Mouse (Mus musculus) stomach, postnatal 0 days (tissue): ENCODE measurements around the gene Clec2h. TPM values are rescaled to one million over a fixed set of nuclear protein-coding genes. Genes with fewer than 3 reads are reported as not detected.

Experiments
- ATAC-seq: fragments of 200-750 bp; cut with Nextera tagmentation; 2 replicates; pipeline ENCODE4 v1.8.0; 2017; ENCODE audit not compliant: low FRiP score, low TSS enrichment
- DNase-seq: peaks from one replicate; pipeline ENCODE4 v3.0.0-alpha.2; 2016; ENCODE audit warnings: low spot score
- H3K27ac ChIP-seq: fragments of 300-500 bp; sonication (generic); replicated peaks from 2 replicates; pipeline ENCODE4 v1.5.1; 2014; ENCODE audit warnings: mild to moderate bottlenecking, control low read depth
- H3K27me3 ChIP-seq: fragments of 300-500 bp; sonication (generic); 2 replicates; pipeline ENCODE4 v1.6.1; 2014; ENCODE audit warnings: low read length; ENCODE audit not compliant: control insufficient read depth, insufficient read depth
- H3K36me3 ChIP-seq: fragments of 300-500 bp; sonication (generic); 2 replicates; pipeline ENCODE4 v1.6.1; 2014; ENCODE audit warnings: low read length, mixed read lengths; ENCODE audit not compliant: control insufficient read depth, insufficient read depth
- H3K4me1 ChIP-seq: fragments of 300-500 bp; sonication (generic); replicated peaks from 2 replicates; pipeline ENCODE4 v1.6.1; 2014; ENCODE audit warnings: antibody characterized with exemption; ENCODE audit not compliant: control insufficient read depth, insufficient read depth
- H3K4me2 ChIP-seq: fragments of 300-500 bp; sonication (generic); replicated peaks from 2 replicates; pipeline ENCODE4 v1.6.1; 2014; ENCODE audit warnings: low read depth, mild to moderate bottlenecking, control low read depth, moderate library complexity
- H3K4me3 ChIP-seq: fragments of 300-500 bp; sonication (generic); 2 replicates; pipeline ENCODE4 v1.5.1; 2014; ENCODE audit warnings: low read depth, low read length, control low read depth
- H3K9ac ChIP-seq: fragments of 300-500 bp; sonication (generic); 2 replicates; pipeline ENCODE4 v1.6.1; 2014; ENCODE audit warnings: mild to moderate bottlenecking, low read length, control low read depth, mixed read lengths
- H3K9me3 ChIP-seq: fragments of 300-500 bp; sonication (generic); 2 replicates; pipeline ENCODE4 v1.6.1; 2016; ENCODE audit warnings: low read length; ENCODE audit not compliant: control insufficient read depth
- CTCF ChIP-seq: IDR thresholded peaks from 2 replicates; pipeline ENCODE4 v1.5.1; 2016; ENCODE audit warnings: antibody characterized with exemption, low read depth, mild to moderate bottlenecking, moderate library complexity
- EP300 ChIP-seq: optimal IDR thresholded peaks from 2 replicates; pipeline ENCODE3; 2016; ENCODE audit warnings: antibody characterized with exemption
- WGBS: fragments of 180-500 bp; shearing (Covaris S2); extraction: QIAGEN DNeasy Blood & Tissue Kit; methylation state at CpG from one replicate; pipeline ENCODE4 v1.1.7; 2014; 5-methylcytosine and 5-hydroxymethylcytosine counted together
- polyA plus RNA-seq: library from polyadenylated mRNA; unstranded; fragments of >200 nt; fragmentation: Nextera tagmentation; extraction: Ambion mirVana; gene quantifications from 2 replicates; pipeline ENCODE4 v1.2.1, GENCODE M21; 2015

Clec2h gene
- polyA plus RNA-seq, 1 experiment from 2014 or later = 0.12 TPM

GRCm38 (mm10) chr6:128701691-128702090 is 39.5 kb downstream of the Clec2h start:
- H3K4me3 ChIP-seq = no peak overlapping the region

GRCm38 (mm10) chr6:128722959-128723358 is 60.8 kb downstream of the Clec2h start, which contains the start of gene Klrb1:
Gene Klrb1 (minus strand): TSS chr6:128723059.
- Histone ChIP-seq H3K27ac (no peak within 1 kb of the TSS), H3K27me3 (no peaks in the 10 kb centered on the region), H3K9me3 (no peaks in the 10 kb centered on the region), H3K4me1 (no peaks in the 10 kb centered on the region), H3K9ac (no peak within 1 kb of the TSS), H3K4me2 (no peak within 1 kb of the TSS), H3K4me3 (no peak within 1 kb of the TSS), H3K36me3 (no peaks in the 10 kb centered on the region)
- TF ChIP-seq EP300 (no peak), CTCF (no peak)
- WGBS = 78% methylated on average over 4 of the region's 4 CpGs
- DNase-seq = no peak
- no peak for ATAC-seq

More at GRCm38 (mm10) chr6:128701691-128702090, 39.5 kb downstream of the Clec2h start:
- Histone ChIP-seq H3K27ac (no peak overlapping the region), H3K9ac (no peak overlapping the region), H3K4me2 (no peak overlapping the region), H3K9me3 (no peaks in the 10 kb centered on the region), H3K27me3 (no peaks in the 10 kb centered on the region), H3K4me1 (no peaks in the 10 kb centered on the region), H3K36me3 (no peaks in the 10 kb centered on the region)
- DNase-seq = no peak
- ATAC-seq = no peak
- WGBS = 83% methylated on average over 3 of the region's 3 CpGs
- no peak for TF ChIP-seq EP300
- no peak for TF ChIP-seq CTCF

Other genes with a start within 250 kb of the Clec2h start
- 13.6 and 14.8 TPM in 2 replicates for gene Itfg2, start 237.5 kb upstream of the Clec2h start, polyA plus RNA-seq
- gene Fkbp4, start 223.7 kb upstream of the Clec2h start, polyA plus RNA-seq = 180 TPM in 2 replicates
- 1.5 and 3.1 TPM in 2 replicates for gene Pzp, start 135.7 kb upstream of the Clec2h start, polyA plus RNA-seq
- 3.1 TPM in 2 replicates for gene A2ml1, start 80.8 kb upstream of the Clec2h start, polyA plus RNA-seq
- not detected in 2 replicates for gene Klrb1a, start 38.9 kb upstream of the Clec2h start, polyA plus RNA-seq
- gene Klrb1, start 60.7 kb downstream of the Clec2h start, polyA plus RNA-seq = not detected in 2 replicates
- 0.07 and 0.18 TPM in 2 replicates for gene Klrb1c, start 126.8 kb downstream of the Clec2h start, polyA plus RNA-seq
- gene Gm44511, start 163.9 kb downstream of the Clec2h start, polyA plus RNA-seq = not detected in 2 replicates
- 0.16 and 0.19 TPM in 2 replicates for gene Klrb1b, start 163.9 kb downstream of the Clec2h start, polyA plus RNA-seq
- gene Clec2i, start 225.2 kb downstream of the Clec2h start, polyA plus RNA-seq = 0.06 and 0.17 TPM in 2 replicates
- 0.59 and 0.68 TPM in 2 replicates for gene BC035044, start 228.7 kb downstream of the Clec2h start, polyA plus RNA-seq